Comparison of ENCODE assay signal across 24 mouse cellular contexts in genomic region chr3:104769135-104769534, GRCm38 (mm10). TPM values are rescaled to one million over a fixed set of nuclear protein-coding genes. Genes with fewer than 3 reads are reported as not detected.
DNase-seq lines count a peak whose midpoint lies in the region; ATAC-seq and TF ChIP-seq lines count a peak whose summit lies in the region.
"Had no signal": no experiment of that assay in that cellular context is flagged by ENCODE, and none has a peak within 500 bp of the region (broad histone marks: within the 10 kb centered on the region; RNA-seq: fewer than 3 reads in every experiment).

No protein-coding gene starts in this region.

- TF ChIP-seq CTCF in liver, postnatal 0 days (IDR thresholded peaks at IDR 0.05; ENCODE audit: low read depth), result no peak

- 0 out of 2 replicates have a peak, but pooled peaks cover 2% of the 10 kb centered on the region for H3K4me1 ChIP-seq in liver, embryonic 11.5 days (replicated peaks; ENCODE audit: control insufficient read depth, insufficient read depth, low read length)
- H3K4me1 ChIP-seq in liver, postnatal 0 days (ENCODE audit: insufficient read depth), result no peaks in the 10 kb centered on the region
- H3K4me1 ChIP-seq in liver, embryonic 15.5 days (replicated peaks), result peaks cover 9% of the 10 kb centered on the region
- H3K4me1 ChIP-seq: forebrain, embryonic 15.5 days; hindbrain, embryonic 12.5 days had no signal

- no peak overlapping the region for H3K4me3 ChIP-seq in liver, embryonic 11.5 days (ENCODE audit: low read depth, low read length)
- no peak overlapping the region for H3K4me3 ChIP-seq in liver, postnatal 0 days (ENCODE audit: low read depth, low read length)
- H3K4me3 ChIP-seq in liver, embryonic 15.5 days (replicated peaks), result no peak overlapping the region
- H3K4me3 ChIP-seq: forebrain, embryonic 15.5 days; heart, embryonic 13.5 days; hindbrain, embryonic 12.5 days had no signal

- H3K27ac ChIP-seq in liver, embryonic 11.5 days (ENCODE audit: low read depth, low read length), result no peak overlapping the region
- H3K27ac ChIP-seq in liver, postnatal 0 days (ENCODE audit: low read depth), result no peak overlapping the region
- no peak overlapping the region for H3K27ac ChIP-seq in liver, embryonic 15.5 days (replicated peaks)
- H3K27ac ChIP-seq: forebrain, embryonic 15.5 days; heart, embryonic 13.5 days; hindbrain, embryonic 12.5 days had no signal

- intact Hi-C loops in heart, postnatal 14 days (cut with DNase I), result loop anchor here (5.0 kb wide), 1 partner anchor 223 kb away; no protein-coding TSS in a partner anchor

- H3K9ac ChIP-seq in liver, embryonic 11.5 days (ENCODE audit: low read depth, low read length), result no peak overlapping the region
- H3K9ac ChIP-seq in liver, postnatal 0 days (replicated peaks), result no peak overlapping the region
- no peak overlapping the region for H3K9ac ChIP-seq in liver, embryonic 15.5 days
- H3K9ac ChIP-seq: forebrain, embryonic 15.5 days; heart, embryonic 13.5 days; hindbrain, embryonic 12.5 days had no signal

- WGBS in liver, embryonic 11.5 days, result 53% methylated on average over 3 of the region's 3 CpGs
- 54% methylated on average over 3 of the region's 3 CpGs for WGBS in liver, postnatal 0 days (ENCODE audit: insufficient replicate concordance)
- 34% methylated on average over 3 of the region's 3 CpGs for WGBS in liver, embryonic 15.5 days (ENCODE audit: insufficient replicate concordance)

- no peaks in the 10 kb centered on the region for H3K9me3 ChIP-seq in liver, embryonic 11.5 days (ENCODE audit: control insufficient read depth, low read length)
- no peaks in the 10 kb centered on the region for H3K9me3 ChIP-seq in liver, postnatal 0 days (ENCODE audit: low read length)
- no peaks in the 10 kb centered on the region for H3K9me3 ChIP-seq in liver, embryonic 15.5 days (replicated peaks)
- H3K9me3 ChIP-seq: forebrain, embryonic 15.5 days; G1E; heart, embryonic 13.5 days; hindbrain, embryonic 12.5 days had no signal

- peaks cover 9% of the 10 kb centered on the region for H3K27me3 ChIP-seq in liver, embryonic 11.5 days (replicated peaks; ENCODE audit: control insufficient read depth, insufficient read depth, low read length)
- H3K27me3 ChIP-seq in liver, postnatal 0 days (ENCODE audit: insufficient read depth, low read length), result 0 out of 2 replicates have a peak, but pooled peaks cover 4% of the 10 kb centered on the region
- H3K27me3 ChIP-seq in liver, embryonic 15.5 days, result peaks cover 18% of the 10 kb centered on the region
- H3K27me3 ChIP-seq: forebrain, embryonic 15.5 days had no signal

- ATAC-seq in liver, embryonic 11.5 days (replicated peaks; ENCODE audit: low FRiP score), result 0 out of 2 replicates have a peak, but pooled peaks have one; percentile 34
- no peak for ATAC-seq in liver, postnatal 0 days
- peak; percentile 82 for ATAC-seq in erythroid progenitor cell, adult 5-6 weeks (replicated peaks; ENCODE audit: low FRiP score, poor library complexity, severe bottlenecking)
- peak; percentile 45 for ATAC-seq in liver, embryonic 15.5 days (ENCODE audit: insufficient read depth)
- ATAC-seq: CD4-positive, CD25-positive, alpha-beta regulatory T cell, adult 4 months; forebrain, embryonic 15.5 days; hindbrain, embryonic 16.5 days; inflammation-experienced regulatory T-cells, adult 6 months had no signal

- TF ChIP-seq EP300 in liver, postnatal 0 days (IDR thresholded peaks at IDR 0.05; ENCODE audit: low read depth), result no peak

- H3K36me3 ChIP-seq in liver, embryonic 11.5 days (ENCODE audit: control insufficient read depth, insufficient read depth, low read length), result no peaks in the 10 kb centered on the region
- H3K36me3 ChIP-seq in liver, postnatal 0 days (replicated peaks; ENCODE audit: insufficient read depth, low read length), result no peaks in the 10 kb centered on the region
- H3K36me3 ChIP-seq in liver, embryonic 15.5 days (replicated peaks), result no peaks in the 10 kb centered on the region
- H3K36me3 ChIP-seq: forebrain, embryonic 15.5 days; G1E; heart, embryonic 13.5 days; hindbrain, embryonic 12.5 days had no signal

- no peak overlapping the region for H3K4me2 ChIP-seq in liver, embryonic 11.5 days
- no peak overlapping the region for H3K4me2 ChIP-seq in liver, postnatal 0 days (ENCODE audit: low read depth, low read length)
- no peak overlapping the region for H3K4me2 ChIP-seq in liver, embryonic 15.5 days
- H3K4me2 ChIP-seq: forebrain, embryonic 15.5 days; heart, embryonic 13.5 days; hindbrain, embryonic 12.5 days had no signal

- peak; percentile 48 for DNase-seq in embryo, embryonic 10 days (ENCODE audit: low spot score)
- DNase-seq in embryo, embryonic 9.5 days (ENCODE audit: extremely low spot score), result no peak
- DNase-seq in liver, embryonic 11.5 days (ENCODE audit: low spot score), result no peak
- no peak for DNase-seq in liver, postnatal 0 days
- DNase-seq in heart, postnatal 14 days, result no peak
- no peak for DNase-seq in ovary, postnatal 14 days (ENCODE audit: low spot score)
- DNase-seq: adrenal gland, postnatal 10 days; B cell, adult 2 months; cerebellum, adult 11 months; cerebellum, adult 9-10 months; cerebellum, postnatal 25 days; gastrocnemius, postnatal 25 days; heart, postnatal 4 days had no signal

RNA-seq across cellular contexts. Expression of gene Ppm1j, which starts 11.7 kb away (rescaled TPM):
- 1.8 and 1.9 TPM in 2 replicates for polyA plus RNA-seq in liver, embryonic 11.5 days (2014; fragmentation: Nextera tagmentation; extraction: Ambion mirVana)
- 0.30 and 0.31 TPM in 2 replicates for polyA plus RNA-seq in liver, postnatal 0 days (2015; fragmentation: Nextera tagmentation; extraction: Ambion mirVana)
- total RNA-seq in erythroid progenitor cell, adult 5-6 weeks (2015; ENCODE audit: low replicate concordance), result not detected in 2 replicates
- not detected in 2 replicates for total RNA-seq in erythroid progenitor cell, adult 5-6 weeks (2017; ENCODE audit: low replicate concordance)
- polyA plus RNA-seq in liver, embryonic 15.5 days (2015; fragmentation: Nextera tagmentation; extraction: Ambion mirVana), result 0.24 and 0.64 TPM in 2 replicates
- 10 to 100 TPM; 39.2 to 39.7 TPM for total RNA-seq in heart, postnatal 14 days (2021)
- total RNA-seq: G1E; granulocyte monocyte progenitor cell, adult 5-6 weeks had no signal

RNA-seq across cellular contexts. Expression of gene Fam19a3, which starts 12.5 kb away (rescaled TPM):
- not detected in 2 replicates for polyA plus RNA-seq in liver, embryonic 11.5 days (2014; fragmentation: Nextera tagmentation; extraction: Ambion mirVana)
- polyA plus RNA-seq in liver, postnatal 0 days (2015; fragmentation: Nextera tagmentation; extraction: Ambion mirVana), result 0.02 TPM in 1 of 2 replicates, not detected in the other
- total RNA-seq in erythroid progenitor cell, adult 5-6 weeks (2015; ENCODE audit: low replicate concordance), result not detected in 2 replicates
- not detected in 2 replicates for total RNA-seq in erythroid progenitor cell, adult 5-6 weeks (2017; ENCODE audit: low replicate concordance)
- polyA plus RNA-seq in liver, embryonic 15.5 days (2015; fragmentation: Nextera tagmentation; extraction: Ambion mirVana), result not detected in 2 replicates
- 1 to 10 TPM; 2.2 to 2.3 TPM for total RNA-seq in heart, postnatal 14 days (2021)
- total RNA-seq: granulocyte monocyte progenitor cell, adult 5-6 weeks had no signal
- polyA plus RNA-seq: embryonic facial prominence, embryonic 11.5 days; G1E had no signal

RNA-seq across cellular contexts. Expression of gene Rhoc, which starts 19.0 kb away (rescaled TPM):
- 57.3 and 64.9 TPM in 2 replicates for polyA plus RNA-seq in liver, embryonic 11.5 days (2014; fragmentation: Nextera tagmentation; extraction: Ambion mirVana)
- polyA plus RNA-seq in liver, postnatal 0 days (2015; fragmentation: Nextera tagmentation; extraction: Ambion mirVana), result 37.0 and 38.1 TPM in 2 replicates
- not detected in 2 replicates for total RNA-seq in erythroid progenitor cell, adult 5-6 weeks (2015; ENCODE audit: low replicate concordance)
- 3.9 TPM in 1 of 2 replicates, not detected in the other for total RNA-seq in erythroid progenitor cell, adult 5-6 weeks (2017; ENCODE audit: low replicate concordance)
- 20.5 and 21.5 TPM in 2 replicates for polyA plus RNA-seq in liver, embryonic 15.5 days (2015; fragmentation: Nextera tagmentation; extraction: Ambion mirVana)
- total RNA-seq in heart, postnatal 14 days (2021), result 100 to 1,000 TPM; 139 to 166 TPM
- total RNA-seq: granulocyte monocyte progenitor cell, adult 5-6 weeks had no signal

RNA-seq across cellular contexts. Expression of gene Mov10, which starts 49.2 kb away (rescaled TPM):
- polyA plus RNA-seq in liver, embryonic 11.5 days (2014; fragmentation: Nextera tagmentation; extraction: Ambion mirVana), result 36.0 and 37.7 TPM in 2 replicates
- polyA plus RNA-seq in liver, postnatal 0 days (2015; fragmentation: Nextera tagmentation; extraction: Ambion mirVana), result 36.1 and 37.3 TPM in 2 replicates
- total RNA-seq in erythroid progenitor cell, adult 5-6 weeks (2015; ENCODE audit: low replicate concordance), result 2.1 and 2.9 TPM in 2 replicates
- total RNA-seq in erythroid progenitor cell, adult 5-6 weeks (2017; ENCODE audit: low replicate concordance), result 0.64 and 3.6 TPM in 2 replicates
- polyA plus RNA-seq in liver, embryonic 15.5 days (2015; fragmentation: Nextera tagmentation; extraction: Ambion mirVana), result 27.6 and 29.0 TPM in 2 replicates
- 1 to 10 TPM; 7.4 to 7.9 TPM for total RNA-seq in heart, postnatal 14 days (2021)
